Mouse (Mus musculus): ENCODE measurements at regions not wholly inside any gene's neighbourhood (a gene's known extent, or its start where the extent isn't known, plus 50 kb on each side); places are given as distances from the start of the nearest gene placed in this dataset.

DNA sequence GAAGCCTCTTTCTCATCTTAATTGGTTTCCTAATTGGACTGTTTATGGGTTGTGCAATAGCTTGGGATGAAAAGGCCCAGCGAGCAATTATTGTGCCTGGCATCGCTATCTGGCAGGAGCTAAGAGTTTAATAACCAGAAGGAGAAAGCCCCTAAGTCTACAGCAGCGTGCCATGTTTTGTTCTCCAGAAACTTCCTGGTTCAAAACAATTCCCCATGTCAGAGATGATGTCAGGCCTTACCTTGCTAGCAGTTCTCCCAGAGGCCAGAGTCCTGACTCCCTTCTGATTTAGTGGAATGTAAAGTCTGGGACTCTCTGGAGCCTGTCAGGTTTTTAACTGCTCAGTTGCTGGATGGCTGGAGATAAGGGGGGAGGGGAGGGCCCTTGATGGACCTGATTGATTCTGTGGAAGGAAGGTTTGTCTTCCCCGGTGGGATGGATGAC lies 190.1 kb upstream of the Irx5 start:
- no peak for TF ChIP-seq CTCF (IDR thresholded peaks at IDR 0.05; ENCODE audit: control insufficient read depth, insufficient read depth, insufficient read length)
- no peak for TF ChIP-seq MYOD1 (IDR thresholded peaks at IDR 0.05; ENCODE audit: control insufficient read depth, insufficient read length, low read depth)
- TF ChIP-seq CEBPB (IDR thresholded peaks at IDR 0.05; ENCODE audit: low read depth): no peak

Measured in C2C12 (cell line).